Mouse (Mus musculus) forebrain, embryonic 14.5 days (tissue): ENCODE measurements at regions not wholly inside any gene's neighbourhood (a gene's known extent, or its start where the extent isn't known, plus 50 kb on each side); places are given as distances from the start of the nearest gene placed in this dataset.

Experiments used
- ATAC-seq: fragments of 200-750 bp; cut with Nextera tagmentation; 2 replicates; pipeline ENCODE4 v1.8.0; 2017; ENCODE audit warnings: mild to moderate bottlenecking, moderate library complexity
- DNase-seq: peaks from one replicate; pipeline ENCODE4 v3.0.0-alpha.2; 2015; ENCODE audit warnings: low spot score
- H3K27ac ChIP-seq: fragments of 300-500 bp; sonication (generic); 2 replicates; pipeline ENCODE4 v1.5.1; 2014; ENCODE audit warnings: low read depth, mild to moderate bottlenecking, control low read depth, low read length, moderate library complexity
- H3K27me3 ChIP-seq: fragments of 300-500 bp; sonication (generic); replicated peaks from 2 replicates; pipeline ENCODE4 v1.6.1; 2014; ENCODE audit warnings: low read length, control low read depth, mixed read lengths; ENCODE audit not compliant: control insufficient read depth, insufficient read depth
- H3K36me3 ChIP-seq: fragments of 300-500 bp; sonication (generic); 2 replicates; pipeline ENCODE4 v1.6.1; 2014; ENCODE audit warnings: low read length, control low read depth; ENCODE audit not compliant: control insufficient read depth, insufficient read depth
- H3K4me1 ChIP-seq: fragments of 300-500 bp; sonication (generic); 2 replicates; pipeline ENCODE4 v1.6.1; 2014; ENCODE audit warnings: antibody characterized with exemption, low read length, control low read depth; ENCODE audit not compliant: control insufficient read depth, insufficient read depth
- H3K4me2 ChIP-seq: fragments of 300-500 bp; sonication (generic); 2 replicates; pipeline ENCODE4 v1.6.1; 2014; ENCODE audit warnings: mild to moderate bottlenecking, control low read depth, low read length
- H3K4me3 ChIP-seq: fragments of 300-500 bp; sonication (generic); 2 replicates; pipeline ENCODE4 v1.5.1; 2014; ENCODE audit warnings: low read depth, low read length, control low read depth
- H3K9ac ChIP-seq: fragments of 300-500 bp; sonication (generic); 2 replicates; pipeline ENCODE4 v1.6.1; 2014; ENCODE audit warnings: mild to moderate bottlenecking, low read length, control low read depth, moderate library complexity
- H3K9me3 ChIP-seq: fragments of 300-500 bp; sonication (generic); replicated peaks from 2 replicates; pipeline ENCODE4 v1.6.1; 2016; ENCODE audit warnings: low read length, control low read depth, mixed read lengths; ENCODE audit not compliant: control insufficient read depth
- WGBS: fragments of 180-500 bp; shearing (Covaris S2); extraction: QIAGEN DNeasy Blood & Tissue Kit; methylation state at CpG from one replicate; pipeline ENCODE4 v1.1.7; 2014; 5-methylcytosine and 5-hydroxymethylcytosine counted together

DNA sequence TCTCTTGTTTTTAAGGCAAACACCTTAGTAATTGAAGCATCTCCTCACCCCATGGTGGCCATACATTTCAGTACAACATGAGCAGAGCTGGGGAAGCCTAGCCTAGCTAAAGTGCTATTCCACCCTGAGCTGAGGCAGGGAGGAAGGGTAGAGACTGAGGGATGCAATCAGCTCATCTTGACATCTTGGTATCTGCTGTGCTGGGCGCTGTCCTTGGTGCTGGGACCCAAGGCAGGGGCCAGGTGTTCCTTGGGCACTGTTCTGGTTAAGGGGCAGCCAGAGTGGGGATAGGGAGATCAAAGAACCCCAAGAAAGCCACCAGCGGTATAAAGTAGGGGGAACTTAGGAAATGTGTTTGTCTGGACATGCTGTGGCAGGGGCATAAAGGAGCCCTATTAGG, 228.7 kb downstream of the Cyp26b1 start:
- ATAC-seq = no peak
- H3K36me3 ChIP-seq = no peaks in the 10 kb centered on the region
- no peak overlapping the region for H3K4me2 ChIP-seq
- H3K9ac ChIP-seq = no peak overlapping the region
- H3K27me3 ChIP-seq = no peaks in the 10 kb centered on the region
- H3K4me3 ChIP-seq = no peak overlapping the region
- H3K27ac ChIP-seq = no peak overlapping the region
- 16% methylated on average over 2 of the region's 2 CpGs for WGBS
- DNase-seq = no peak
- no peaks in the 10 kb centered on the region for H3K4me1 ChIP-seq
- no peaks in the 10 kb centered on the region for H3K9me3 ChIP-seq

DNA sequence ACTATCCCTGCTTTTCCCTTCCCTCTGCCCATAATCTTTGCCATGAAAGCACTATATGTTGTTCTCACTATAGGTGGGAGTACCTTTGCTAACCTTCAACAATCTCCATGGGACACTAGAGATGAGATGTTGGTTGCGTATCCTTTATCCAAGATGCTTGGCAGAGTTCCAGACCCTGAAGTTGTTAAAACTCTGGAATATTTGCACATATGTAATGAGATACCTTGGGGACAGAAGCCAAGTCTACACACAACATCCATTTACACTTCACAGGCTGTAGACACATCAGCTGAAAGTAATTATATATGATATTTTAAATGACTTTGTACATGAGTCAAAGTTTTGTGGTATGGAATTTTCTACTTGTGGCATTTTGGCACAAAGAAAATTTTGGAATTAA, 231.4 kb downstream of the Cyp26b1 start:
- H3K4me1 ChIP-seq = no peaks in the 10 kb centered on the region
- ATAC-seq (no peak), DNase-seq (no peak)
- no peak overlapping the region for H3K4me3 ChIP-seq
- no peaks in the 10 kb centered on the region for H3K27me3 ChIP-seq
- no peak overlapping the region for H3K27ac ChIP-seq
- WGBS = 76% methylated on average over 1 of the region's 1 CpGs
- H3K9me3 ChIP-seq = no peaks in the 10 kb centered on the region
- no peak overlapping the region for H3K9ac ChIP-seq
- no peak overlapping the region for H3K4me2 ChIP-seq
- no peaks in the 10 kb centered on the region for H3K36me3 ChIP-seq

- 84% methylated on average over 10 of the region's 10 CpGs for WGBS
- DNase-seq (no peak), ATAC-seq (no peak)
- Histone ChIP-seq H3K4me1 (no peaks in the 10 kb centered on the region), H3K9ac (no peak overlapping the region), H3K27ac (no peak overlapping the region), H3K4me2 (no peak overlapping the region), H3K4me3 (no peak overlapping the region), H3K27me3 (no peaks in the 10 kb centered on the region), H3K36me3 (no peaks in the 10 kb centered on the region), H3K9me3 (no peaks in the 10 kb centered on the region)
Measured at GRCm38 (mm10) chr6:84357911-84358310, 235.8 kb downstream of the Cyp26b1 start.

GRCm38 (mm10) chr6:84353425-84354220, 240.1 kb downstream of the Cyp26b1 start:
- H3K4me2 ChIP-seq = no peak overlapping the region
- H3K27ac ChIP-seq = no peak overlapping the region

DNA sequence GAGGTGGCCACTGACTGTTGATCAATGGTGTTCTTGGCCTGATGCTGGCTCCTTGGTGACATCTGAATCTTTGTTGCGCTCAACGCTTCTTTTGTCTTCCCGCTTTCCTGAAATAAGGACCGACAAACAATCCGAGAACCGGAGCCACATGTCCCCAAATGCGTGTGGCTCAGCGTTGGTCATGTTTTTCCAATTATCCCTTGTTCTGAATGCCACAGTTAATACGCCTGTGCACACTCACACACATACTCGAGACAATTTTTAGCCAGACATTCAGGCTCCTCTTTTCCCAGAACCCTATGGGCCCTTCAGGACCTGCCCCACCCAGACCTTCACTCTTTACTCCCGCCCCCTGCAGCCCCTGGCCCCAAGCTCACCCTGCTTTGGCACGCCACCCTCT, 248.8 kb downstream of the Cyp26b1 start:
- H3K9me3 ChIP-seq = no peaks in the 10 kb centered on the region
- no peaks in the 10 kb centered on the region for H3K36me3 ChIP-seq
- H3K4me2 ChIP-seq = no peak overlapping the region
- no peaks in the 10 kb centered on the region for H3K27me3 ChIP-seq
- no peak for ATAC-seq
- WGBS = 91% methylated on average over 12 of the region's 12 CpGs
- no peak overlapping the region for H3K27ac ChIP-seq
- H3K4me3 ChIP-seq = no peak overlapping the region
- DNase-seq = no peak
- H3K4me1 ChIP-seq = no peaks in the 10 kb centered on the region
- H3K9ac ChIP-seq = no peak overlapping the region

More at GRCm38 (mm10) chr6:84353425-84354220, 240.1 kb downstream of the Cyp26b1 start:
- Histone ChIP-seq H3K9me3 (no peaks in the 10 kb centered on the region), H3K4me1 (no peaks in the 10 kb centered on the region), H3K9ac (no peak overlapping the region), H3K36me3 (no peaks in the 10 kb centered on the region), H3K4me3 (no peak overlapping the region), H3K27me3 (no peaks in the 10 kb centered on the region)
- DNase-seq = no peak
- 93% methylated on average over 6 of the region's 6 CpGs for WGBS
- ATAC-seq = no peak

GRCm38 (mm10) chr6:84333666-84334179, 260.0 kb downstream of the Cyp26b1 start:
- Histone ChIP-seq H3K9ac (no peak overlapping the region), H3K36me3 (no peaks in the 10 kb centered on the region), H3K27ac (no peak overlapping the region), H3K4me3 (no peak overlapping the region), H3K4me2 (no peak overlapping the region), H3K27me3 (no peaks in the 10 kb centered on the region), H3K4me1 (no peaks in the 10 kb centered on the region), H3K9me3 (no peaks in the 10 kb centered on the region)
- DNase-seq (no peak), ATAC-seq (no peak)
- 93% methylated on average over 10 of the region's 10 CpGs for WGBS

GRCm38 (mm10) chr6:84329106-84329505, 264.6 kb downstream of the Cyp26b1 start:
- H3K4me2 ChIP-seq = no peak overlapping the region
- no peaks in the 10 kb centered on the region for H3K9me3 ChIP-seq
- H3K4me1 ChIP-seq = no peaks in the 10 kb centered on the region
- ATAC-seq (no peak), DNase-seq (peak; percentile 41)
- 56% methylated on average over 7 of the region's 7 CpGs for WGBS
- H3K27me3 ChIP-seq = no peaks in the 10 kb centered on the region
- no peak overlapping the region for H3K27ac ChIP-seq
- H3K36me3 ChIP-seq = no peaks in the 10 kb centered on the region
- H3K4me3 ChIP-seq = no peak overlapping the region
- no peak overlapping the region for H3K9ac ChIP-seq

DNA sequence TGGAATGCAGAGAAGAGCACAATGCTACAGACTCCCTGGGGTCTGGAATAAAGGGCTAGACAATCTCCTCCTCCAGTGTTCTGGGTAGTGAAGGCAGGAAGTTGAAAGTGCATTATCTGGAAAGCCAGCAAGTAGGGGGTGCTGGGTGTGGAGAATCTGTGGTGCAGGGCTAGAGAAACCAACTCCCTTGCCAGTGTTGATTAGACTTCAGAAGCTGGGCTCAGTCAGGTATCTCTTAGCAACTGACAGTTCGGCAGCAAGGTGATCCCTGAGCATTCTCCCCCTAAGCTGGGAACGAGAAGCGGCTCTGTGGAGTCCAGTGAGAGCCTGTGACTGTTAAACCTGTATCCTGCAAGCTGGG, 265.7 kb downstream of the Cyp26b1 start:
- Histone ChIP-seq H3K4me1 (no peaks in the 10 kb centered on the region), H3K27ac (no peak overlapping the region), H3K9me3 (no peaks in the 10 kb centered on the region), H3K4me2 (no peak overlapping the region), H3K27me3 (no peaks in the 10 kb centered on the region), H3K4me3 (no peak overlapping the region), H3K36me3 (no peaks in the 10 kb centered on the region), H3K9ac (no peak overlapping the region)
- DNase-seq (no peak), ATAC-seq (no peak)
- 39% methylated on average over 3 of the region's 3 CpGs for WGBS

DNA sequence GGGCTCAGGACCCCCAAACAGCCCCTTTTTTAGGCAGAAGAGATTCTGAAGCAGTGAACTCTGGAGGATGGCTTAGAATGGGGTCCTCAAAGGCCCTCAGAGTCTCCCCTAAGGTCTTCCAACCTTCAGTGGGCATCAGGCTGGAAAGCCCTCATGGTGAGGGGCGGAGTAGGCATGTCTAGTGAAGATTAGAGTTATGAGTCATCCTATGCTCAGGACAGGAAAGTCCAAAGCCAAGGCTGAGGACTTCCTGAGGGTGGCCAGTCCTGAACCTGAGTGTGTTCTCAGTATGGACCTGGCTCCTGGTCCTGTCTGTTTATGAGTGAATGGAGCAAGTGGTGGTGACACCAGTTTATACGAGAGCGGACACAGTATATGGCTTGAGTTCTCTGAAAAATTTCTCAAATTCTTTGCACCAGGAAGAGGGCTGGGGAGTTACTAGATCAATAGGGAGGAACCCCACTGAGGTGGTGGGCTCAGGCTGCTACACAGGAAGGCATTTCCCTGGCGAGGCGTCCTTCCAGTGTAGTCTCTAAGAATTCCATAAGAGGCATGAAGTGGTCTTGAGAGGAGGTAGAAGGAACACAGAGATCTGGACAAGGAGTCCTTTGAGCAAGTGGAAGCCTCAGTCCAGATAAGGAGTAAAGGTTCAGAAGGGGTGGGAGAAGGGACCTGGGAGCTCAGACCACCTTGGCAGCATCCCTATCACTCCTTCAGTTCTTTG, 266.2 kb downstream of the Cyp26b1 start:
- ATAC-seq (no peak), DNase-seq (no peak)
- H3K36me3 ChIP-seq = no peaks in the 10 kb centered on the region
- no peaks in the 10 kb centered on the region for H3K9me3 ChIP-seq
- H3K27me3 ChIP-seq = no peaks in the 10 kb centered on the region
- H3K4me3 ChIP-seq = no peak overlapping the region
- 73% methylated on average over 5 of the region's 5 CpGs for WGBS
- H3K4me1 ChIP-seq = no peaks in the 10 kb centered on the region
- H3K27ac ChIP-seq = no peak overlapping the region
- H3K9ac ChIP-seq = no peak overlapping the region
- no peak overlapping the region for H3K4me2 ChIP-seq
